Mouse (Mus musculus) neural tube, embryonic 12.5 days (tissue): ENCODE results near the gene Kcnj16. TPM values are rescaled to one million over a fixed set of nuclear protein-coding genes. Genes with fewer than 3 reads are reported as not detected.
A peak's percentile ranks its signal among the peaks of the same experiment; 100 is the strongest.

Source experiments
- ATAC-seq: fragments of 200-750 bp; cut with Nextera tagmentation; 2 replicates; pipeline ENCODE4 v1.8.0; 2017; ENCODE audit warnings: low read depth, mild to moderate bottlenecking, moderate TSS enrichment, moderate library complexity; ENCODE audit not compliant: low FRiP score
- H3K27ac ChIP-seq: fragments of 300-500 bp; sonication (generic); 2 replicates; pipeline ENCODE4 v1.5.1; 2016
- H3K27me3 ChIP-seq: fragments of 300-500 bp; sonication (generic); replicated peaks from 2 replicates; pipeline ENCODE4 v1.6.1; 2016; ENCODE audit warnings: mild to moderate bottlenecking
- H3K36me3 ChIP-seq: fragments of 300-500 bp; sonication (generic); 2 replicates; pipeline ENCODE4 v1.6.1; 2016; ENCODE audit warnings: mild to moderate bottlenecking
- H3K4me1 ChIP-seq: fragments of 300-500 bp; sonication (generic); 2 replicates; pipeline ENCODE4 v1.6.1; 2016
- H3K4me2 ChIP-seq: fragments of 300-500 bp; sonication (generic); replicated peaks from 2 replicates; pipeline ENCODE4 v1.6.1; 2016; ENCODE audit warnings: mild to moderate bottlenecking
- H3K4me3 ChIP-seq: fragments of 300-500 bp; sonication (generic); 2 replicates; pipeline ENCODE4 v1.5.1; 2016
- H3K9ac ChIP-seq: fragments of 300-500 bp; sonication (generic); 2 replicates; pipeline ENCODE4 v1.6.1; 2016; ENCODE audit warnings: mild to moderate bottlenecking
- H3K9me3 ChIP-seq: fragments of 300-500 bp; sonication (generic); 2 replicates; pipeline ENCODE4 v1.6.1; 2016; ENCODE audit warnings: mild to moderate bottlenecking
- WGBS: fragments of 180-500 bp; shearing (Covaris S2); methylation state at CpG from one replicate; pipeline ENCODE4 v1.1.7; 2016; 5-methylcytosine and 5-hydroxymethylcytosine counted together
- polyA plus RNA-seq: library from polyadenylated mRNA; unstranded; fragments of >200 nt; fragmentation: Nextera tagmentation; extraction: Ambion mirVana; gene quantifications from 2 replicates; pipeline ENCODE4 v1.2.1, GENCODE M21; 2016

Kcnj16 gene
- polyA plus RNA-seq, 1 experiment from 2014 or later: 0.06 TPM

DNA sequence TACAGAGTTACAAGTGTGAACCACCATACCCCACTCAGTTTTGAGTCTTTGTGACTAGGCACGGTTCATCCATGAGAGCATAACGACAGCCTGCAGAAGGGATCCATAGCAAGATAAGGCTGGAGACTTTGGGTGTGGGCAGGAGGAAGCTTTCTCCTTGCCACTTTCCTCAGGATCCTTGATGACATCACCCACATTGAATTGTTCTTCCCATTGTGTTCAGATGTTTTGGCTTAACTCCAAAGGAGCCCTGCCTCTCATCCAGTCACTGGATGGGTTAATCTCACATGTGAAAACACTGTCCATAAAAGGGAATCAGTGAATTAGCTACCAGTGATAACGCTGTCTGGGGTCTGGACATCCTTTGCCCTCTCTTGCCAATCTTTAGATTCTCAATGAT is 37.3 kb downstream of the Kcnj16 start:
- no peak for ATAC-seq
- 88% methylated on average over 3 of the region's 3 CpGs for WGBS
- H3K4me2 ChIP-seq: no peak overlapping the region
- no peaks in the 10 kb centered on the region for H3K27me3 ChIP-seq
- no peaks in the 10 kb centered on the region for H3K9me3 ChIP-seq
- no peak overlapping the region for H3K27ac ChIP-seq
- no peak overlapping the region for H3K4me3 ChIP-seq
- no peaks in the 10 kb centered on the region for H3K36me3 ChIP-seq
- no peaks in the 10 kb centered on the region for H3K4me1 ChIP-seq
- H3K9ac ChIP-seq: no peak overlapping the region

DNA sequence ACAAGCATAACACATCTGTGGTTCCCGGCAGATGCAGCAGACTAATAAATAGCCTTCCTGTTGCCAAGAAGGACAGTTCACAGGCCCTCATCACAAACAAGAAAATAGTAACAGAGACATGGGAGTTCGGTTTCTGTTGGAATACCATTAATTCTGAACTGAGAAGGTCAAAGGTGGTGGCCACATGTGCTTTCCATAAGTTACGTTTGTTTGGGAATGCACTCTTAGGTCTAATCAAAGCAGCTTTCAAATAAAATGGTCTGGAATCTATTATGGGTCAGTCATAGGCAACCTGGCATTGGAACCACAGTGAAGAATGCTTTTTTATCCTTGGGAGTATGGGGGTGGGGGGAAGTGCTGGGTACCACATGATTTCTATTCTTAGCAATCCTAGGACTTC is 41.6 kb downstream of the Kcnj16 start:
- no peaks in the 10 kb centered on the region for H3K27me3 ChIP-seq
- no peaks in the 10 kb centered on the region for H3K36me3 ChIP-seq
- no peaks in the 10 kb centered on the region for H3K4me1 ChIP-seq
- H3K4me2 ChIP-seq: no peak overlapping the region
- WGBS: 74% methylated on average over 3 of the region's 3 CpGs
- H3K27ac ChIP-seq: no peak overlapping the region
- no peaks in the 10 kb centered on the region for H3K9me3 ChIP-seq
- H3K9ac ChIP-seq: no peak overlapping the region
- no peak overlapping the region for H3K4me3 ChIP-seq
- ATAC-seq: no peak

DNA sequence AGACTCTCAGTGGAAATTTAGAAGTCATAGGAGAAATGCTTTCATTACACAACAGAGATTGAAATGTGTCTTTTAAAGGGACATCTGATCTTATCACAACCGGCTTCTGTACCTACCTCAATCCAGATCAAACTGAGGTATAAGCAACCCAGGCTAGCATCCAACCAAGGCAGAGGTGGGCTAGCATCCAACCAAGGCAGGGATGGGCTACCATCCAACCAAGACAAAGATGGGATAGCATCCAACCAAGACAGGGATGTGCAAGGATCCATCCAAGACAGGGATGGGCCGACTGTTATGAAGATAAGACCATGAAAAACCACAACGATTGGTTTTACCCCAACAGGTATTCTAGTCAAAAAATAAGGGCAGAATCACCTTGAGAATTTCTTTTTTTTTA is 48.4 kb downstream of the Kcnj16 start:
- no peaks in the 10 kb centered on the region for H3K9me3 ChIP-seq
- no peaks in the 10 kb centered on the region for H3K27me3 ChIP-seq
- H3K4me1 ChIP-seq: no peaks in the 10 kb centered on the region
- 90% methylated on average over 3 of the region's 3 CpGs for WGBS
- no peaks in the 10 kb centered on the region for H3K36me3 ChIP-seq
- no peak for ATAC-seq
- no peak overlapping the region for H3K4me2 ChIP-seq
- H3K4me3 ChIP-seq: no peak overlapping the region
- no peak overlapping the region for H3K9ac ChIP-seq
- no peak overlapping the region for H3K27ac ChIP-seq

DNA sequence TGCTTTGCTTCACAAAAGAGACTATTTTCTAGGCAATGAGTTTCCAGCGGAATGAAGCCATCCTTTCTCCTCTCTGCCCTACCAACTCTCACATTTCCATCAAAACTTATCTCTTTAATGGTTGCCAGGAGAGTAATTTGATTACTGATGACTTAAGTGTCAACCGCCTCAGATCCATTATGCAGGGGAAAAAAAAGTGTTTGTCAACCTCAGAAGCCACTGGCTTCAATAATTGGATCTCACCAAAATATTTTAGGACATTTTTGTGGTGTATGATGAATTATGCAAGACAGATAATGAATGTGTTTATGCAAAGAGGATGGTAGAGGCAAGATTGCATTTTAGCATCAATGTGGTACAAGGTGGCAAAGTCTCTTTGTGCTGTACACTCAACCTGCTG is 52.4 kb downstream of the Kcnj16 start:
- peaks cover 3% of the 10 kb centered on the region; the same call in 1 of the 2 replicates for H3K4me1 ChIP-seq
- H3K4me2 ChIP-seq: no peak overlapping the region
- WGBS: 42% methylated on average over 2 of the region's 2 CpGs
- no peak overlapping the region for H3K9ac ChIP-seq
- H3K36me3 ChIP-seq: no peaks in the 10 kb centered on the region
- no peak for ATAC-seq
- H3K4me3 ChIP-seq: no peak overlapping the region
- no peaks in the 10 kb centered on the region for H3K9me3 ChIP-seq
- H3K27ac ChIP-seq: no peak overlapping the region
- H3K27me3 ChIP-seq: no peaks in the 10 kb centered on the region

DNA sequence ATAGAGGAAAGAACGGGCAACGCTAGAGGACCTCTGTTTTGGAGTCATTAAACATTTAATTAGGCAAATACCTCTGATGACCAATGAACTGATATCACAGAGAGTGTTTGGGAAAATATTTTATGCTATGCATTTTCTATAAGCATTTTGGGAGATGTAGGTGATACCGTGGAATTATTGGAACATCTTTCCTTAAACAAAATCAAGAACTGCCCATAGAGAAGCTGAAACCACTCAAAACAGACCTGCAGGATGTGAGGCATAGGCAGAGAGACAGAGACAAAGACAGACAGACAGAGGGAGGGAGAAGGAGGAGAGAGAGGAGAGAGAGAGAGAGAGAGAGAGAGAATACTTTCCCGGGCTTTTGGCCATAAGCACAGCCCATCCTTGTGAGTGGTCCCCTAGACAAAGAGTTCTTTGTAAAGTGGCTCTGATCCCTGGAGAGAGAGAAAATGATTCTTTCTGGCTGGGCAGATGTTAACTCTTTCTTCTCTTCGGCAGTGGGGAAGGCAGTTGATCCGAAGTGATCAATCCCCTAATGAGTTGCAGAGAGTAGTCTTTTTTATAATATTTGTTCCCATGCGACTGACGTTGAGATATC is 54.9 kb downstream of the Kcnj16 start:
- Histone ChIP-seq H3K36me3 (no peaks in the 10 kb centered on the region), H3K27me3 (no peaks in the 10 kb centered on the region), H3K27ac (no peak overlapping the region), H3K4me2 (no peak overlapping the region), H3K9me3 (no peaks in the 10 kb centered on the region), H3K9ac (no peak overlapping the region), H3K4me3 (no peak overlapping the region), H3K4me1 (peaks cover 3% of the 10 kb centered on the region; the same call in 1 of the 2 replicates)
- 0 out of 2 replicates have a peak, but pooled peaks have one; percentile 33 for ATAC-seq
- WGBS: 51% methylated on average over 8 of the region's 8 CpGs

DNA sequence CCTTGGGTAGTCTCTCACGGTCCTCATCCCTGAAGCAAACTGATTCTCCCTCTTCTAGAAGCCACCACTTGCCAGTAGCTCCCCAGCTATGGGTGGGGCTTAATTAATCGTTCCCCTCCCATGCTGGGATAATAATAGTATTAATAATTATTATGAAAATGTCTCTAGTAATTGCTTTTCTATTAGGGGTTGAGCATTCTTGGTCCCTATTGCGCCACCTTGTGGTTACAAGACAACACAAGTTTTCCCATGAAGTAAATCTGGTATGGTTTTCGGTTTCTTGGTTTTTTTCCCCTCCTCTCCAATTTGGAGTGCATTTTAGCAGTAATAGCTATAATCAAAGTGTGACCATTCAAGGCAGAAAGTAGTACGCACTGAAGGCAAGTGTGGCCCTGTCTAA is 74.3 kb downstream of the Kcnj16 start:
- Histone ChIP-seq H3K36me3 (no peaks in the 10 kb centered on the region), H3K27me3 (no peaks in the 10 kb centered on the region), H3K4me2 (no peak overlapping the region), H3K4me1 (no peaks in the 10 kb centered on the region), H3K9ac (no peak overlapping the region), H3K4me3 (no peak overlapping the region), H3K27ac (no peak overlapping the region), H3K9me3 (no peaks in the 10 kb centered on the region)
- no peak for ATAC-seq
- 47% methylated on average over 5 of the region's 5 CpGs for WGBS

DNA sequence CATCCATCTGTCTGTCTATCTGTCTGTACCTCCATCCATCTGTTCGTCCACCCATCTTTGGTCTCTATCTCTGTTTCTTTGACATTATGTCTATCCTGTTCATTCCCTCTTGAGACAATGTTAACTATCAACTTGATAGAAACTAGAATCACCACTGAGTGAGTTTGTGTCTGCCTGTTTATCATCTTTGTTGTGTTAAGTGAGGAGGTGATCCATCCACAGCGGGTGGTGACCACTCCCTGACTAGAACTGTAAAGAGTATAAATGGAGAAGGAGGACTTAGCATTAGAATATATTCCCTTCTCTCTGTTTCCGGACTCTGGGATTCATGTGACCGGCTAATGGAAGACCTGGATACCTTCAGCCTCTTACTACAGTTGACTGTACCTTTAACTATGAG is 75.5 kb downstream of the Kcnj16 start:
- ATAC-seq: no peak
- no peak overlapping the region for H3K4me2 ChIP-seq
- no peak overlapping the region for H3K9ac ChIP-seq
- H3K4me3 ChIP-seq: no peak overlapping the region
- no peaks in the 10 kb centered on the region for H3K27me3 ChIP-seq
- no peaks in the 10 kb centered on the region for H3K36me3 ChIP-seq
- no peaks in the 10 kb centered on the region for H3K4me1 ChIP-seq
- H3K9me3 ChIP-seq: no peaks in the 10 kb centered on the region
- 79% methylated on average over 4 of the region's 4 CpGs for WGBS
- H3K27ac ChIP-seq: no peak overlapping the region

DNA sequence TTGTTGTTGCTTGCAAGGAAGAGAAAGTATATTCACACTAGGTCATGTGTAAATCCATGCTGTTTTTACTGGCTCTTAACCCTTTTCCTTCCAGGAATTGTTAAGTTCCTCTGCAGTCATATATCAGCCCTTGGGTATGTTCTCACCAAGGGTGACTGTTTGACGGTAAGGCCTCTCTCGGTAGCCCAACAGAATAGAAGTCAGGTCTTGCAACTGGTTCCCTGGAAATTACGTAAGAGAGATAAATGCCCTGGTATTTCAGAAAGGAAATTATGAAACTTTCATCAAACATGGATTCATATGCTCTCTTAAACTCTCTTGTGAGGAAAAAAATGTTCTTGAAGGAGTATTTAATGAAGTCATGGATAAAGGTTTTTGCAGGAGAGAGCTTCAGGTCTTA is 86.4 kb downstream of the Kcnj16 start:
- no peak for ATAC-seq
- Histone ChIP-seq H3K27me3 (no peaks in the 10 kb centered on the region), H3K9me3 (no peaks in the 10 kb centered on the region), H3K27ac (no peak overlapping the region), H3K9ac (no peak overlapping the region), H3K36me3 (no peaks in the 10 kb centered on the region), H3K4me1 (no peaks in the 10 kb centered on the region), H3K4me2 (no peak overlapping the region), H3K4me3 (no peak overlapping the region)
- 92% methylated on average over 3 of the region's 3 CpGs for WGBS

DNA sequence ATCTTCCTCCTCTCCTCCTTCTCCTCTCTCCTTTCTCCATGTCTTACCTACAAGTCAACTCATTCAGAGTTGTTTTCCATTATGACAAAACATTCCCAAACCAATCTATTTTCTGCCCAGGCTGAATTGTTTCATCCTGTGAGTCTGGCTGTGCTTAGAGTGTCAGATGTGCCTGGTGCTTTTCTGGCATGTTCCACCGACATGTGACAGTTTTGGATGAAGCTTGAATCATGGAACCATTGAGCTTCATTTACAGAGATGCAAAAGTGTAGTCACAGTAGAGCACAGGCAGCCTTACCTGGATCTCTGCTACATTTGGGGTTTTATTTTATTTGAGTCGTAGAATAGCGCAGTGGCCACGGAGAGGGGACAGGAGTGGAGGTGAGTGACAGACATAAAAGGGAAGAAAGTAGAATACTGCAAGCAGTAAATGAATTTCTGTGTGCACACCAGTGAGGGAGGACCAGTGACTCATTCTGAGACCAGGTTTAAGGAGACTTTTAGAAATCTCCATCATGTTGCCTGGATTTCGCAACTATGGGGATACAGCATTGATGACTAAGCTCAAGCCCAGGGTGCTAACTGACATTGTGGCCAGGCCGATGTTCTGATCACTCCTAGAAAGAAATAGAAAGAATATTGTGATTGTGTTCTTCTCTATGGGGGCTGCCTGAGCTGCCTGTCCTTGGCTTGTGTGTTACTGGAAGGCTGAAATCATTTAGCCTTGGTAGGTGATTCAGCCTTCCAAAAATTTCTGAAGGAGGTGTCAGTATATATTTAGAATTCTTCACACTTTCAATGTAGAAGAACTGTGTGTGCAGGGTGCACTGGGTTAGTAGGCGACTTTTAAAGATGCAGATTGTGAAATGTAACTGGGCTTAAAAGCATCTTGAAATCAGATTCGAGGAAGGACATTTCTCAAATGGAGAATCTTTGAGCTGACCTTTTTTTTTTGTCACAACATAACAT is 87.3 kb downstream of the Kcnj16 start:
- 93% methylated on average over 8 of the region's 8 CpGs for WGBS
- Histone ChIP-seq H3K27me3 (no peaks in the 10 kb centered on the region), H3K4me3 (no peak overlapping the region), H3K36me3 (no peaks in the 10 kb centered on the region), H3K4me2 (no peak overlapping the region), H3K27ac (no peak overlapping the region), H3K4me1 (no peaks in the 10 kb centered on the region), H3K9me3 (no peaks in the 10 kb centered on the region), H3K9ac (no peak overlapping the region)
- no peak for ATAC-seq

DNA sequence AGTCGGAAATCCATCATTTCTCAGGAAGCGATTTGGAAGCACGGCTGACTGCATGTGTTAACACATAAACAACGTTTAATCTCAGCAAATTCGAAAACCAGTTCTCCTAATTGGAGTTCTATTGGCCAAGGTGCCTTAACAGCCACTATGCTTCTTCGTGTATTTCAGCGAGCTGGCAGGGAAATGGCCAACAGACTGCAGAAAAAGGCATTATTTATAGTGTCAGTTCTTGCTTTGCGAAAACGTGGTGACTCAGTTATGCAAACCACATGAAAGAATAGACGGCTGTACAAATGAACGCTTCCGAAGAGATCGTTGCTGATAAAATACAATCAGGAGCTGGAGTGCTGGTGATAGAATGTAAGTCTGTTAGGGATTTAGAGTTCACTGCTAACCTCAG is 88.2 kb downstream of the Kcnj16 start:
- no peaks in the 10 kb centered on the region for H3K36me3 ChIP-seq
- no peak overlapping the region for H3K9ac ChIP-seq
- H3K4me2 ChIP-seq: no peak overlapping the region

DNA sequence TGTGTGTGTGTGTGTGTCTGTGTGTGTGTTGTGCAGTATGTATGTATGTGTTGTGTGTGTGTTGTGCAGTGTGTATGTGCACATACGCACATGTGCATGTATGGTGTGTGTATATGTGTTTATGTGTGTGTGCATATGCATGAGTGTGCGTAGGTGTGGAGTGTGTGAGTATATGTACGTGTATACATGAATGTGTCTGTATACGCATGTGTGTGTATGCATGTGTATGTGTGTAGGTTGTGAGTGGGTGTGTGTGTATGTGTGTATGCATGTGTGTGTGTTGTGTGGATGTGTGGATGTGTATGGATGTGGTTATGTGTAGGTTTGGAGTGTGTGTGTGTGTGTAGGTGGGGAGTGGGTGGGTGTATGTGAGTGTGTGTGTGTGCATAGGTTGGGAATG is 89.6 kb downstream of the Kcnj16 start:
- WGBS: 96% methylated on average over 4 of the region's 4 CpGs
- Histone ChIP-seq H3K9me3 (no peaks in the 10 kb centered on the region), H3K4me1 (no peaks in the 10 kb centered on the region), H3K27me3 (no peaks in the 10 kb centered on the region), H3K27ac (no peak overlapping the region), H3K4me2 (no peak overlapping the region), H3K36me3 (no peaks in the 10 kb centered on the region), H3K4me3 (no peak overlapping the region), H3K9ac (no peak overlapping the region)
- 0 out of 2 replicates have a peak, but pooled peaks have one; percentile 17 for ATAC-seq

More for the DNA sequence above, 88.2 kb downstream of the Kcnj16 start:
- Histone ChIP-seq H3K9me3 (no peaks in the 10 kb centered on the region), H3K4me1 (no peaks in the 10 kb centered on the region), H3K4me3 (no peak overlapping the region), H3K27ac (no peak overlapping the region), H3K27me3 (no peaks in the 10 kb centered on the region)
- no peak for ATAC-seq
- 74% methylated on average over 13 of the region's 13 CpGs for WGBS

DNA sequence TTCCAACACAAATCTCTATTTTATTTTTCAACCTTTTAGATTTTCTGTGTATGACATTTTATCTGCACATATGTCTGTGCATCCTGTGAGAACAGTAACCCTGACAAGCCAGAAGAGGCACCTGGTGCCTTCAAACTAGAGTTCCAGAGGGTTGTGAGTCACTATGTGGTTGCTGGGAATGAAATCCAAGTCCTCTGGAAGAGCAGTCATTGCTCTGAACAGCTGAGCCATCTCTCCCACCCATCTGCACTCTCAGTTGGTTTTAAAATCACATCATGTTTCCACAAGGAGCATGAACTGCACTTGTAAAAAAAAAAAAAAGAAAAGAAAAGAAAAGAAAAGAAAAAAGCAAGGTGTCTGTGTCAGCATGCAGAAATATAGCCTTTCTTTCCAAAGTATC is 91.6 kb downstream of the Kcnj16 start:
- no peaks in the 10 kb centered on the region for H3K36me3 ChIP-seq
- ATAC-seq: no peak
- H3K9ac ChIP-seq: no peak overlapping the region
- H3K27ac ChIP-seq: no peak overlapping the region
- H3K4me3 ChIP-seq: no peak overlapping the region
- no peaks in the 10 kb centered on the region for H3K27me3 ChIP-seq
- no peak overlapping the region for H3K4me2 ChIP-seq
- no peaks in the 10 kb centered on the region for H3K9me3 ChIP-seq
- H3K4me1 ChIP-seq: no peaks in the 10 kb centered on the region
